Mouse (Mus musculus) heart, adult 2 months (tissue): ENCODE data around the gene Pym1.

ENCODE experiments used
- CTCF ChIP-seq: fragments of 200-600 bp; IDR thresholded peaks from 2 replicates; pipeline ENCODE4 v1.8.1; 2022; ENCODE audit warnings: antibody characterized with exemption, mild to moderate bottlenecking, moderate library complexity
- POLR2A ChIP-seq: fragments of 200-500 bp; IDR thresholded peaks from 2 replicates; pipeline ENCODE4 v1.6.1; 2011; ENCODE audit warnings: mild to moderate bottlenecking, low read depth, low read length, control low read depth; ENCODE audit not compliant: insufficient read depth

DNA sequence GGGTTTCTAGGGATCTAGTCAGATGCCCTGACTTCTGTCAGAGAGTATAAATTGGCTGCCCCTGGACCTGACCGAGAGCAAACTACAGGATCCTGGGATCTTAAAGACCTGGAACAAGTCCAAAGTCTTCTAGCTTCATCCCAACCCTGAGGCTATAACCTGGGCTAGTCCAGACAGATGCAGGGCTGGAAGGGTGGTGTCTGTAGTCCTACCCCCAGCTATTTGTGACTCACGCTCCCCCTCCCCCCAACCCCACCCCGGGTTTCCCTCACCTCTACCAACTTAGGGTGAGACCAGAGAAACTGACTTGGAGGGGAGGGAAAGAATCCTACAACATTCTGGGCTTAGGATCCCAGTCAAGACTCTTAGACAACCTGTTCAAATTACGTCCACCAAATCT is 5.1 kb upstream of the Pym1 start:
- TF ChIP-seq CTCF (no peak), POLR2A (no peak)
